Mouse (Mus musculus) urinary bladder, adult 18-20 months (tissue): ENCODE data around the gene Cecr2.

ENCODE experiments used
- DNase-seq, 2 experiments: peaks; one replicate each; pipeline ENCODE4 v3.0.0; 2022; ENCODE audit warnings: low spot score in 2 of 2, mixed read lengths in 2 of 2

Gene Cecr2

GRCm38 (mm10) chr6:120667422-120667781, 1.2 kb downstream of the Cecr2 start:
- no peak for DNase-seq

- DNase-seq = no peak
These were observed 1.7 kb downstream of the Cecr2 start for GRCm38 (mm10) chr6:120667911-120668310.

- DNase-seq = no peak
These were observed 8.0 kb downstream of the Cecr2 start for GRCm38 (mm10) chr6:120674121-120674520.

DNA sequence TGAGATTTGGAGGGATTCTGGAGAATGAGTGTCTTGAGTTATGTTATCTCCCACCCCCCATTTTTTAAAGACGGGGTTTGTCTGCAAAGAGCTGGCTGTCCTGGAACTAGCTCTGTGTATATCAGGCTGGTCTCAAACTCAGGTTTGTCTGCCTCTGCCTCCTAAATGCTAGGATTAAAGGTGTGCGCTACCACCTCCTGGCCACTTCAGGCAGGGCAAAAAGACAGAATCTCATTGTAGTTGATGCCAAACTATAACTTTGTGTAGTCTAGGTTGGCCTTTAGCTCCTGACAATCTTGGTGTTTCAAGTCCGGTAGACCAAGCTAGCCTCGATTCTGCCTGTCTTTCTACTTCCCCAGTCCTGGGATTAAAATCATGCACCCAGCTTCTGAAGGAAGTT, 8.7 kb downstream of the Cecr2 start:
- DNase-seq = no peak

DNA sequence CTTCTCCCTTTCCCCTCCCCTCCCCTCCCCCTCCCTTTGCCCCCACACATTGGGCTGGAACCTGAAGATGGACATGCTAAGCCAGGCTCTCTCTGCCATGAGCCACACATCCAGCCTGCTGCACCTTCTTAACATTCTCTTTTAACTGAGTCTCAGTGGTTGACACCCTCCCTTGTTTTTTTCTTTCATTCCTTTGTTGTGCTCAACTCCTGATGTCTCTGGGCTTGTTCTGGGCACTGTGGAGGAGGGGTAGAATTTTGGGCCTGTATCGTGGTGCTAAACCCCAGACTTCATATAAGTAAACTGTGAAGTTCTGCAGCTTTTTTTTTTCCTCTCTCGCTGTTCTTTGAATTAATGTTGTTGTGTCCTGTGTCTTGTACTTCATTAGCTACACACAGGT, 9.8 kb downstream of the Cecr2 start:
- DNase-seq = no peak

DNA sequence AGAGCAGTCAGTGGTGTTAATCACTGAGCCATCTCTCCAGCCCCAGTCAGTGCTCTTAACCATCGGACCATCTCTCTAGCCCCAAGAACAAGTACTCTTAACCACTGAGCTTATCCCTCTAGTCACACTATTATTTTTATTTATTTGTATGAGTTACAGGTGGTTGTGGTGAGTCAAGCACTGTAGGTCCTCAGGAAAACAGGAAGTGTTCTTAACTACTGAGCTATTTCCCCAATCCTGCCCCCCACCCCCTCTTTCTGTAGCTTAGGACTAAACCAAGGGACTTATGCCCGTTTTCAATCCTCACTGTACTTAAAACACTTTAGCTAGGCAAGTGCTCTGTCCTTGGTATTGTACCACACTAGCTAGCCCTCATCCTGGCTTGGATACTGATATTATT, 17.2 kb downstream of the Cecr2 start:
- no peak for DNase-seq

DNA sequence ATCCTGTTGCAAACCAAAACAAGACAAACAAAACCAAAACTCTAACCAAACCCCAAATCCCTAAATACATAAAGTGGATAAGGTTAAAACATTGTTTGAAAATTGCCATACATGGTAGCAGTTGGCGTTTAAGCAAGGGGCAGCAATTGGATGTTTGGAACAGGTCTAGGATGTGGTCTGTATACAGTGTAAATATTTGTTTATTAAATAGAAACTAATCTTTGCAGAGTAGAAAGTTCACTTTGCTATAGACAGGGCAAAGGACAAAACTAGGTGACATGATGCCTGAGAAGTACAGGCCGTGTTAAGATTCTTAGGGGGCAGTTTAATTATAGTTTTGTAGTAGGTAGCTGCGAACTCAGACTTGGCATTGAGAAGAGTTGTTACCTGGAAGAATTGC, 18.6 kb downstream of the Cecr2 start:
- DNase-seq = no peak

GRCm38 (mm10) chr6:120686872-120687650, 20.9 kb downstream of the Cecr2 start:
- no peak for DNase-seq

DNA sequence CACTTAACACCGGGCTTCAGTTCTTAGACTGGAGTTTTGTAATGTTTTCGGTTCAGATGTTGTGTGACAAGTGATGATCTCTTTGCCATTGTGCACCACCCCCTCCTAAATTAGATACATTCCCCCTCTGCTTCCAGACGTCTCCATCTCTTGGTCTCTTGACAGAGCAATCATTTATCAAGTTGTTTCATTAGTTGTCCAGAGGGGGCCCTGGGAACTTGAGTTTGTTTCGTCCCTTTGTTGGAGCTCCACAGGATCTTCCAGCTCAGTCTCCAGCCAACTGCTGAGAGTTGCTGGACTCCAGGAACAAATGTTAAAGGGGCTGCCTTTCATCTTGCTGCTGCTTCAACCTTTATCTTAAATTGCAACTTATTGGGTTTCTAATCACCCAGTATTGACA, 34.1 kb downstream of the Cecr2 start:
- DNase-seq = no peak

GRCm38 (mm10) chr6:120704376-120704775, 38.2 kb downstream of the Cecr2 start:
- no peak for DNase-seq

- no peak for DNase-seq
These were observed 42.6 kb downstream of the Cecr2 start for GRCm38 (mm10) chr6:120708759-120709158.

- DNase-seq = no peak
These were observed 48.6 kb downstream of the Cecr2 start for GRCm38 (mm10) chr6:120714806-120715205.

- peak; percentile 8 for DNase-seq
These were observed 49.1 kb downstream of the Cecr2 start for GRCm38 (mm10) chr6:120715227-120715626.

GRCm38 (mm10) chr6:120715851-120716250, 49.7 kb downstream of the Cecr2 start:
- DNase-seq = no peak

DNA sequence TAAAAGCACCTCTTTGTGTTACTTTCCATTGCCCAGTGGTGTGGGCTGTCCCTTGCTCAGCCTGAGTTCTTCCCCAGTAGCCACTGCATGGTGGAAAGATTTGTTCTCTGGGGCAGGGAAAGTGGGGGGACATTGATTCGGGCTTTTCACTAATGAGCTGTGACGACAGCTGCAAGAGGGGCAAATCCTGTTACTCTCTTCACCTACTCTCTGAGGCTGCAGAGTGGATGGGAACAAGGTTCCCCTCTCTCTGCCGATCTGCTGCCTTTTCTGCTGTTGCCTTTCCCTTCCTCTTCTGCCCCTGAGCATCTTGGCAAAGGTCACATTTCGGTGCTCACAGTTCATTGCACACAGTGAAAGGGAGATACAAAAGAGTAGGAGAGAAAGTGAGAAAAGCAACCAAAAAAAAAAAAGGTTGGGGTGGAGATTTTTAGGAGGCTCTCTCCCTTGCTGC, 50.4 kb downstream of the Cecr2 start:
- no peak for DNase-seq

- no peak for DNase-seq
These were observed 59.8 kb downstream of the Cecr2 start for GRCm38 (mm10) chr6:120725986-120726385.

DNA sequence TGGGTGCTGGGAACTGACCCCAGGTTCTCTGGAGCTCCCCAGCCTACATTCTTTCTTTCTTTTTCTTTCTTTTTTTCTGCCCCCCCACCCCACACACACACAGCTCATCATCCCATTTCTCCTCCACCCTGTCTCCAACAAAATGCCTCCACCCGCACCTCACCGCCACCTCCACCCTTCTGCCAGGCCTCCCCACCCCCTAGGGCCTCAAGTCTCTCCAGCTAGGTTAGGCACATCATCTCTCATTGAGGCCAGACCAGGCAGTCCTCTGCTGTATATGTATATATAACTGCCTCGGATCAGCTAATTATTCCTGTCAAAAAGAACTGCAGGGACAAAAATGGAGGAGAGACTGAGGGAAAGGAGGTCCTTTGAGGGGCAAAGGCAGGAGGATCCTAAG, 69.8 kb downstream of the Cecr2 start:
- no peak for DNase-seq

- no peak for DNase-seq
These were observed 70.4 kb downstream of the Cecr2 start for GRCm38 (mm10) chr6:120736566-120736965.

GRCm38 (mm10) chr6:120743130-120743529, 77.0 kb downstream of the Cecr2 start:
- DNase-seq = no peak

- DNase-seq = no peak
These were observed 78.1 kb downstream of the Cecr2 start for GRCm38 (mm10) chr6:120744266-120744665.

GRCm38 (mm10) chr6:120746416-120746815, 80.2 kb downstream of the Cecr2 start:
- DNase-seq = no peak

DNA sequence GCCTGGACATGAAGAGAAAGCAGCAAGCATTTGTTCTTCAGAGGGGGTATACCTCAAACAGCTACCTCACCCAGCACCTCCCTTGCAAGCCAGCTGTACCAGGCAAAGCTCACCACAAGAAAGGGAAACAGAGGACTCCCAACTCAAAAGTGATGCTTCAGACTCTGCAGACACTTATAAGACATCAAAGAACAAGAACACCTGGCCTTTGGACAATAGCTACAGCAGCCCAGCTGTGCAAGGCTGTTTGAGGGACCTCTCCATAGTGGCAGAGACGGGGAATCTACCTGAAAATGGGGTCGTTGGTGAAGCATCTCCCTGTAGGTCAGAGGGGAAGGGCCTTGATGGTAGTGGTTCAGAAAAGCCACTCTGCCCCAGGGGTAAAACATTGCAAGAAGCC, 95.0 kb downstream of the Cecr2 start:
- no peak for DNase-seq

DNA sequence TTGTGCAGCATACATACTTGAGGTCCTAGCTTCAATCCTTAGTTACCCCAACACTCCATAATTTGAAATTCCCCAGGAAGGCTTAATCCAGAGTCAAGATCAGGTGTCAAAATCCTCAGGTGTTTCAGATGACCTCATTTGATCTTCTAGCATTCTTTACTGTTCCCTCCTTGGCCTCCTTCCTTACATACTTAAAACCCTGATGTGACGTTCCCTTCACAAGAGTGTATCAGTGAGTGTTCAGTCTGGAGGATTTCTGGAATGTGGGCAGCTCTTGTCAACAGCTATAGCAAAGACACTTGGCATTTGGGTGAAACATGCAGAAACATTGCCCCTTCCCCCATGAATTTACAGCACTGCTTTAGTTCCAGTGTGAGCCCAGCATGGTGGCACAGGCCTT, 103.8 kb downstream of the Cecr2 start:
- no peak for DNase-seq

- no peak for DNase-seq
These were observed 105.2 kb downstream of the Cecr2 start for GRCm38 (mm10) chr6:120771366-120771765.
